Mouse (Mus musculus) bone marrow macrophage, adult 2 months (primary cell): ENCODE measurements around the gene Eif3b.

Source experiments
- CTCF ChIP-seq: IDR thresholded peaks from 2 replicates; pipeline ENCODE4 v1.5.1; 2012; ENCODE audit warnings: low read depth, mild to moderate bottlenecking, low read length, moderate library complexity
- POLR2A ChIP-seq: IDR thresholded peaks from 2 replicates; pipeline ENCODE4 v1.6.1; 2012; ENCODE audit warnings: mild to moderate bottlenecking, low read depth, low read length, borderline replicate concordance

- TF ChIP-seq POLR2A (no peak), CTCF (no peak)
These were observed 26.2 kb downstream of the Eif3b start, which contains the start of gene Gm4869 for GRCm38 (mm10) chr5:140445345-140445744.
